Mouse (Mus musculus) CD4-positive, CD25-positive, alpha-beta regulatory T cell, adult 4 months (primary cell): ENCODE measurements around the gene Aplp1. TPM values are rescaled to one million over a fixed set of nuclear protein-coding genes. Genes with fewer than 3 reads are reported as not detected.
A peak's percentile ranks its signal among the peaks of the same experiment; 100 is the strongest.

Experiments used
- ATAC-seq: one replicate; pipeline ENCODE4 v1.8.0; 2017
- polyA plus RNA-seq, 2 experiments: library from polyadenylated mRNA; unstranded; fragments of 100-300 nt; shearing (Covaris generic); gene quantifications; one replicate each; pipeline ENCODE4 v1.2.1; 2017

The Aplp1 gene
- polyA plus RNA-seq, 2 experiments from 2014 or later, result 3.1 to 3.5 TPM

DNA sequence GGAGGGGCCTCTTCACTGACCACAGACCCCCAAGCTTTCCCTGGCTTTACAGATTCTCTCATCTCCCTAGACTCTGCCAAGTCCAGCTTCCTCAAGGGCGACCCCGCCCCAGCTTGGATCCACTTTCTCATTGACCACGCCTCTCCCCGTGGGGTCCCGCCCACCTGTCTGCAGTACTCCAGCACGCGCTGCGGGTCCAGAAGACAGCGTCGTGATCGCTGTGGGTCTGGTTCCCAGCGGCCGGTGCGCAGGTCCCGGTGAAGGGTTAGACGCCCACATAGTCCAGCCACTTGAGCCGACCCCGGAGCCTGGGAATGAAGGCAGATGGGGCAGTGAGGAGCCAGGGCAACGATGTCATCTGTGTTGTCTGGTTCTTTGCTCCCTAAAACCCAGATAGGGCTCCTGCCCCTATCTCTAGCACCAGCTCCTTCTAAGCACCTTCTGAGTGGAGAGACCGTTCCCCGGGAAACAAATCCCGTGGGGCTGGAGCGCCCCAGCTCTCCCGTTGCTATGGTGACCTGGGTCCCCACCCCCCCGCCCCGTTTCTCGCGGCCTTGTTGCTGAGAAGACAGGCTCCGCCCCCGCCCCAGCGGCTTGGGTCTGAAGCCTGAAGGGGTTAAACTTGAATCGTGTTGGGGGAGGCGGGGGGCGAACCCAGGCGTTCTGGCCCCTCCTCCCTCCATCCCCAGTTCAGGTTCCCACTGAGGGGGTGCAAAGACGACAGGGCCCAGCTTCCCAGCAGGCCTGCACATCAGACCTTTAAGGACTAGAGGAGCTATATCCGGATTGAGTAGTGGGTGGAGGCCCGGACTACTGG is 973 bp downstream of the Aplp1 start:
- ATAC-seq, result no peak

DNA sequence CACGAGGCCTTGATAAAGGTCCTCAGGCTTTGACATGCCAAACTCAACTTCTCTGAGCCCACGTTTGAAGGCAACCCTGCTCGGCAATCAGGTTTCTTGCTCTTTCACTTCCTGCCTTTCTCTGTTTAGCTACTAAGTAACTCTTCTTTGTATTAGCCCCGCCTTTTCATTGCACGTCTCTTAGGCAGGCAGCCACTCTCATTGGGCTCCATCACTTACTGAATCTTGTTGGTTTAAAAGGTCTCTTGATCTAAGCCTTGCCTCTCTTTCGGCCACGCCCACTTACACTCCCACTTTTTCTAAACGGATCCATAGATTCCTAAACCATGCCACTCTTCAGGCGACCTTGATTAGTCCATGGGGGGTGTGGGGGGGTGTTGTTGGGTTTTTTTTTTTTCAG is 1.6 kb downstream of the Aplp1 start:
- peak; percentile 69 for ATAC-seq

DNA sequence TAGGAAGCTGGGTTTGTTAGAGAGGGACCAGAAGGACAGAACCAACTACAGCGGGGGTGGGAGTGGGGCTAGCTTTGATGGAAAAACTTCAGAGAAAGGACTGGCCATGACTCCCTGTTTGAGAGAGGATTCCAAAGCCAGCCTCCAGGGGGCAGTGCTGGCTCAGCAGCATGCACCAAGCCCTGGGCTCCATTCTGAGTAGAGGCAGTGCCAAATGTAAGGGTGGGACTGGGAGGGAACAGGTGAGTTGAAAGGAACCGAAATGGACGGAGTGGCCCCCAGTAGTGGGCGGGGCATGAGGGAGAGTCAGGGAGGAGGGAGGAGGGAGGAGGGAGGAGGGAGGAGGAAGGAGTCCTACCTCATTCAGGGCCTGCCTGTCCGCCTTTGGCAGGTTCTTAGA is 4.6 kb downstream of the Aplp1 start:
- ATAC-seq, result peak; percentile 51

DNA sequence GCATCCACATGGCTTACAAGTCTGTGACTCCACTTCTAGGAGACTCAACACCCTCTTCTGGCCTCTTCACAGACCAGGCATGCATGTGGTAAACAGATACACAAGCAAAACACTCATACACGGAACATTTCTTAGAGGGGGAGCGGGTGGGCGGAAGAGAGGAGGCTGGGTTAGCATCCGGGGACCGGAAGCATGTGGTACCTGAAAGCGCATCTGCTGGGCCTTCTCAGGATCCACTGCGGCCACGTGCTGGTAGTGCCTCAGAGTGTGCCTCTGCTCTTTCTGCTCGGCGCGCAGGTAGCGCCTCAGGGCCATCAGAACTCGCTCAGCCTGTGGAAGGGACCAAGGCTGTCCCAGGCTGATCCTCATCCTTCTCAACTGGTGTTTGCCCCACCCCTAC is 5.6 kb downstream of the Aplp1 start:
- peak; percentile 50 for ATAC-seq

DNA sequence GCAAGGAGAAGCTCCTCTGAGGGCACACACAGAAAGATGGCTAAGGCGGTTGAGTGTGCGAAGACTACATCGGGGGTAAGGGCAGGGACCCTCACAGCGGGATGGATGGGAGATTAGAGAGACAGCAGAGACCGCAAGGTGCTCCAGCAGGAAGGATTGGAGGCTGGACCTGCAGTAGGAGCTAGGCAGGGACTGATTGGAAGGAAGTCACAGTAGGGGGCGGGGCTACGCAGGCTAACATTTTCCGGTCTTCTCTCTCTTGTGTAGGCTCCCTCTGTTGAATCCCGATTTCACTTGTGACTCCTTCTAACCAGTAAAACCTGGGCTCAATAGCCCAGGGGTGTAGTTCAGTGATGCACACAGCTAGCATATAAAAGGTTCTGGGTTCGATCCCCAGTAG is 8.5 kb downstream of the Aplp1 start:
- peak; percentile 43 for ATAC-seq

DNA sequence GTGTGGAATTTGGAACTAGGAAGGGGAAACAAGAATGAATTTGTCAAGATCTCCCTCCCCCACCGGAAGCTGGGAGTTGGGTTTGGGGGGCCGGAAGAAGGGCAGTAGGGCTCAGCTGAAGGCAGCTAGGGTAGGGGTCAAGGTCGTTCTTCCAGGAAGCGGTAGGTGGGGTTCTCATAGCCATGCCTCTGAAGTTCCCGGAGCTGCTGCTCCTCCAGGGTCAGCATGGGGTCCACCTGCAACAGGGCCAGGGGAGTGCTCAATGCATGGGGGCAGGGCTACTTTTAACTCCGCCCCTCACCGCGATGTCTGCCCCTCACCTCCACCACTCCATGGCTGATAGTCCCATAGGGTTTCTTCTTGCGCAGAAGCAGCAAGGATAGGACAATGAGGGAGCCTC is 10.2 kb downstream of the Aplp1 start:
- no peak for ATAC-seq

DNA sequence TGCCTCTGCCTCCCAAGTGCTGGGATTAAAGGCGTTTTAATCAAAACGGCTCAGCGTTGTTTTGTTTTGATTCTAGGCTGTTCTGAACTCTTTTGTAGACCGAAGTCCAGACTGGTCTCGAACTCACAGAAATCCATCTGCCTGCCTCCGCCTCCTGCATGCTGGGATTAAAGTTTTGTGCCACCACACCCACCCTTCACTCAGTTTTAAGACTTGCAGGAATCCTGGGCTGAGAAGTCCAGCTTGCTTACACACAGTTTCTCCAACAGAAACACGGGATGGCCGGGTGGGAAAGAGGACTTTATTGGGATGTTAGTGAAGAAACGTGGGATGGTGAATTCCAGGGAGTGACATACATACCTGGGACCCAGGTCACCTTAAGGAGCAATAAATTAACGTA is 10.6 kb downstream of the Aplp1 start:
- ATAC-seq, result no peak

DNA sequence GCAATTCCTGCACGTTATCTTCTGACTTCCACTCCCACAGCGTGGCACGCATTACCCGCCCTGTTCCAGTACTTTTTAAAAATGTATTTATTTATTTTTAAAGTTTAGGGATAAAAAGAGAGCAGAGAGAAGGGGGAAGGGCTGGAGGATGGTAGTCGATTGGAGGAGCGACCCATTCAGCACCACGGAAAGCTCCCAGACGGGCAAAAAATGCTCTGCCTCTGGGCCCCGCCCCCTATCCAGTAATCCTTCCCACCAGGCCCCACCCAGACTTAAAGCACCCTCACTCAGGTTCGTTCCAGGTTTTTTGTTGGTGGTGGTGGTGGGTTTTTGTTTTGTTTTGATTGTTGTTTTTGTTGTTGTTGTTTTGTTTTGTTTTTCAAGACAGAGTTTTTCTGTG is 11.1 kb downstream of the Aplp1 start:
- no peak for ATAC-seq

DNA sequence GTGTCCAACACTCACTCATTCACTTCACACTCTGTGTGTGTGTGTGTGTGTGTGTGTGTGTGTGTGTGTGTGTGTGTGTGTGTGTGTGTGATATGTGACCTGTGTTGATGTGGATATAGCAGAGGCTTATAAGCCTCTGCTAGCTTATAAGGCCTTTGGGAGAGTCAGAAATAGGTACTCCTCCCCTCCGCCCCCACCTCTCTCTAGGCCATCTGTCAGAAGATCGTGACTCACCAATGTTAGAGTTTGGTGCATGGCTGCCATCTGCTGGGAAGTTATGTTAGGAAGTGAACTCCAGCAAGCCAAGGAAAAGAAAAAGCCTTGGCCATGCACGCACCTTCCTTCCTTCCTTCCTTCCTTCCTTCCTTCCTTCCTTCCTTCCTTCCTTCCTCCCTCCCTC is 13.5 kb downstream of the Aplp1 start:
- ATAC-seq, result peak; percentile 83

DNA sequence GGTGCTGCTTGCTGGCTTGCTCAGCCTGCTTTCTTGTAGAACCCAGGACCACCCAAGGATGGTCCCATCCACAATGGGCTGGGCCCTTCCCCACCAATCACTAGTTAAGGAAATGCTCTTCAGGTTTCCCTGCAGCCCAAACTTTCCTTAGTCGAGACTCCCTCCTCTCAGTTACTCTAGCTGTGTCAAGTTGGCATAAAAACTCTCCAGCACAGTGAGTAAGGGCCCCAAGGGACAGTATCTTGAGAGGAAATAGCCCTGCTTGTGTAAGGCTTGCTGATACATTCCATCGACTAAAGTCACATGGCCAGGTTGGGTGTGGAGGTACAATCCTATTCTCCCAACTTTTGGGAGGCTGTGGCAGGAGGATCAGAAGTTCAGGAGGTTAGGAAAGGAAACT is 15.1 kb downstream of the Aplp1 start:
- ATAC-seq, result no peak

DNA sequence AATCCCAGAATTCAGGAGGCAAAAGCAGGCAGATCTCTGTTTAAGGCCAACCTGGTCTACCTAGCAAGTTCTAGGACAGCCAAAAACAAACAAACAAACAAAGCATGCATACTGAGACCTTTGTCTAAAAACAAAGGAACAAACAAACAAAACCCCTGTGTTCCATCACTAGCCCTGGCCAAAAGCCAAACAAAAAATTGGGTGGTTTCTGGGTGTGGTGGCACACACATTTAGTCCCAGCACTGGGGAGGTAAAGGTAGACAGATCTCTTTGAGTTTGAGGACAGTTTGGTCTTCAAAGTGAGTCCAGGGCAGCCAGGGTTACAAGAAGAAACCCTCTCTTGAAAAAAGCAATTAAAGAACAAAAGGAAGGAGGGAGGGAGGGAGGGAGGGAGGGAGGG is 16.0 kb downstream of the Aplp1 start:
- ATAC-seq, result no peak

DNA sequence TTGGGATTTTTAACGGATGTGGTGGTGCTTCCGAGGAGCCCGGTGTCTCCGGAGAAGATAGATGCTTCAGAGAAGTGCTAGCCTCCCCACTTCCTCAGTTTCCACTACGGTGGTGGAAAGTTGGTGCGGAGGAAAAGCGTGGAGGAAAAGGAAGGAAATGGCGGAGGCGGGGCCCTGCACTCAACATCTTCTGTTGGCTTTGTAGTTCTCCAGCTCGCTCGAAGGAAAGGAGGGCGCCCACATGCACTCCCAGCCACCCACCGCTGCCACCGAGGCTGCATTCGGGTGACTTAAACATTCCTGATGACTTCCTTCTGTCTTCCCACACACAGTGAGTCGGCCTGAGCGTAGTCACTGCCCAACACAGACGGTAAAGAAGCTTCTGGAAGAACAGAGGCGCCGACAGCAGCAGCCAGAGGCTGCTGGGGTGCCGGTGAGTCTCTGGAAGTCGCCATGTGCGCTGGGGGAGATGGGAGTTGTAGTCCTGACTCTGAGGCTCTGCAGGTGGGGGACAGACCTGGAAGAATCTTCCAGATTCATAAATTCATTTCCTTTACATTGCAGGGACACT is 22.2 kb downstream of the Aplp1 start:
- peak; percentile 20 for ATAC-seq

DNA sequence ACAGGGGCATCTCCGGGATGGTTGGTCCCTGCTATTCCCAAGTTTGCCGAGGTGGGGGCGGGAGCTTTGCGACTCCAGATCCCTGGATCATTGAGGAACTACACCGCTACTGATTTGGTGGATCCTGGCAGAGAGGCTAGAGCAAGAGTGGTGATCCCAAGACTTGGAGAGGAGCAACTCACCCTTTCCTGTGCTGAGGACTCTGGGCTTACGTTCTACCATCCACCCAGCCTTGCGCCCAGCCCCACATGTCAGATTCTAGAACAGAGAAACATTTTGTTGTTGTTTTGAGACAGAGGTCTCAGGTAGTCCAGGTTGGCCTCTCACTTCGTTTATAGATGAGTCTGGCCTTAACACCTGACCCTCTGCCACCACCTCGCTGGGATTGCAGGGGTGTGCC is 22.8 kb downstream of the Aplp1 start:
- ATAC-seq, result peak; percentile 9

DNA sequence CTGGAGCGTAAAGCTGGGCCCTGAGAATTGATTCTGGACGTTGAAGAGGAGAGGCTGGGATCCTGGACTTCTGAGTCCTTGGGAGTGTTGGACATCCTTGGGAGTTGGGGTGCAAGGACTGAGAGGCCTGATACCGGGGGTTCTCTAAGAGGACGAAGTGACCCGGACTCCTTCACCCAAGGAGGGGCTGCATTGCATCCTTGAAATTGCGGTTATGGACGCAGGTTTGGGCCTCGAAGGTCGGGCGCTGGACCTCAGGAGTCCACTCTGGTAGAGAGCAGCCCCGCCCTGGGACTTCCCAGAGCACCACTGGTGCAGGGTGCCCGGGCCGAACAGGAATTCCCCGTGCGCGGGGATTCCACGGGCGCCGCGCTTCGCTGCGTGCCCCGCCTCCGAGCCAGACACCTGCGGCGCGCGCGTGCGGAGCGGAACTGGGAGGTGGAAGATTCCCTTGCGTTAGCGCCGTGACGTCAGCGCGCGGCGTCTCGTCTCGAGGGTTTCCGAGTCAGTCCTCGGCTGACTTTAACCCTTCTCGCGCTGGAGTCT is 23.4 kb downstream of the Aplp1 start:
- peak; percentile 71 for ATAC-seq

DNA sequence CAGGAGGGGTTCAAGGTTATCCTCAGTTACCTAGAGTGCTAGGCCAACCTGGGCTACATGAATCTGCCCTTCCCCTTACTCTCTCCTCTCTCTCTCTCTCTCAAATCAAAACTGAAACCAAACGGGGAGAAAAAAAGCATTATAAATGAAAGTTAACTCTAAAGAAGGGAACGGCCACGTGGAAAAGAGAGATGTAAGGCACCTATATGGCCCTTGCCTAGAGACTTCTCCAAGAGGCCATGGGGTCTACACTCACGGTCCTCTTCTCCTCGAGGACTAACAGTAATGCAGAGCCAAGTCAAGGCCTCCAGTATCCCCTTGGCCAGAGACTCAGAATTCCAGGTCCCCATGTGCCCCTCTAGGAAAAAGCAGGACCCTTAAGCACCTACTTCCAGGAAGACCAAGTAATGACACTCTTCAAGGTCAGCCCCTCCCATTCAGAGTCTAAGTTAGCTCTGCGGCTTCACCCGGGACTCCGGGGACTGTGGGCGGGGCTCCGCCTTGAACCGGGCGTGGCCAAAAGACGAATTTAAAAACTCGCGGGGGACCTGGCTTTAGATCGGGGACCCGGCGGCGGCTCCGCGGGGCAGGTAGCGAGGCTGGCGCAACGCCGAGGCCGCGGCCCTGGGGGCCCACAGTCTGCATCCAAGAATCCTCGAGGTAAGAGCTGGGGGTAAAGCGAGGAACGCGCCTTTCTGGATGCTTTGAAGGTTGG is 24.0 kb downstream of the Aplp1 start, which contains the start of gene Nfkbid:
TSS of gene Nfkbid (plus strand) at position 558 of the 715 bp plus-strand sequence.
- peak; percentile 50 for ATAC-seq

DNA sequence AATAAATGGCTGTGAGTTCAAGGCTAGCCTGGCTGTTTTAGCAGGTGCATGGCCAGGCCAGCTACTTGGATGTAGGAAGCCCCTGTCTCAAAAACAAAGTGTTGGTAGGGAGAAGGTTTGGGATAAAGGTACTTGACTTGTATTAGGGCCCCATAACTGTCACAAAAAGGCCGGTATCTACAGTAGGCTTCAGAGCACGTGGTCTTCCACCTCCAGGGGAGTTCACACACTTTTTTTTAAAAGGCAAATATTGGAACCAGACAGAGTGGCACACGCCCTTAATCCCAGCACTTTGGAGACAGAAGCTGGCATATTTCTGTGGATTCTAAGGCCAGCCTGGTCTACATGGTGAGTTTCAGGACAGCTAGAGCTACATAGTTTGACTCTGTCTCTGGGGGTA is 24.7 kb downstream of the Aplp1 start:
- ATAC-seq, result no peak

DNA sequence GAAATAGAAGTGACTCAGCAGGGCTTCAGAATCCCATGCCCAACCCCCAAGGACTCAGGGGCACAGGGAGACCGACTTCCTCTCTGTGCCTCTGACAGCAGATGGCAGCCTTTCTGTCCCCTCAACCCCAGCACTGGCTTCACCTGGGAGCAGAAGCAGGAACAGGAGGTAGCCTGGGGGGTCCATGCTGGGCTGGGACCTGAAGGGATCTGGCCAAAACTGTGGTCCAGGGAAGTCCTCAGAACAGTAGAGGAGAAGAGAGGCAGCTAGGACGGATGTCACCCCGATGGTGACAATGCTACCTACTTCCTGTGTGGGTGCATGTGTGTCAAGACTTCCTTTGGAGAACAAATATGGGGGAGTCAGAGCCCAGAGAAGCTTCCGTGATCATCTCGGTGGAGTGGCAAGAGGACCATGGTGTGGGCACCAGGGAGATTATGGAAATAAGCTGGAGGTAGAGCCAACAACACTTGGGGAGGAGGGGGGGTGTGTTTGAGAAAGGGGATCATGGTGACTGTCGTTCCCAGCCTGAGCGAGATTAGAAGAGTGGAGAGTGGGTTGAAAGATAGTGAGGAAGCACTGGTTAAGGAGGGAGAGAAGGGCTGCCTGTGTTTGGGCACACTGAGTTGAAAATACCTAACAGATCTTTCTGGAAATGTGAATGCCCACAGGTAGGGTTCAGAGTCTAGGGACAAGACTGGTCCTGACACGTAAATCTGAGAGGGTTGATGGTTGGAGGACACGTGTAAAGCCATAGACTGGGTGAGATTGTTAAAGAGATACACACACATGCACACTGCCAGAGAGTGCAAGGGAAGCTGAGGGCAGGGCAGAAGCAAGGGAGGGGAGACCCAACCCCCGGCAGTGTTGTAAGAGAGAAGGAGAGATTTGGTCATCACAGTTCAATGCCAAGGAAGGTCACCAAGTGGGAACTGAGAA is 25.5 kb downstream of the Aplp1 start, which contains the start of gene Hcst:
TSS of gene Hcst (minus strand) at position 294 of the 939 bp plus-strand sequence.
- peak; percentile 44 for ATAC-seq

DNA sequence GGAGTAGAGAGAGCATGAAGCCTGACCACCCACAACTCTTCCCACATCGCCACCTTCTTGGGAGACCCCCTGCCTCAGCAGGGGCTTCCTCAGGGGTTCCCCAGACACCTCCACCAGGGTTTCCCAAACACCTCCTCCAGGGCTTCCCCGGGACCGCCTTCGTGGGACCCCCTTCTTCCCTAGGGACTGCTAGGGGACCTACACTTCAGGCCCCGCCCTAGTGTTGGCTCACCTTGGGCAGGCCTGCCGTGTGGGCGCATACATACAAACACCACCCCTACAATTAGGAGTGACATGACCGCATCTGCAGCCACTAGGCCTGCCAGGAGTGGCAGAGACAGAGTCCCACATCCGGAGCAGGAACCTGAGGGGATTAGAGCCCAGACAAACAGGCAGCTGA is 27.5 kb downstream of the Aplp1 start:
- peak; percentile 13 for ATAC-seq

DNA sequence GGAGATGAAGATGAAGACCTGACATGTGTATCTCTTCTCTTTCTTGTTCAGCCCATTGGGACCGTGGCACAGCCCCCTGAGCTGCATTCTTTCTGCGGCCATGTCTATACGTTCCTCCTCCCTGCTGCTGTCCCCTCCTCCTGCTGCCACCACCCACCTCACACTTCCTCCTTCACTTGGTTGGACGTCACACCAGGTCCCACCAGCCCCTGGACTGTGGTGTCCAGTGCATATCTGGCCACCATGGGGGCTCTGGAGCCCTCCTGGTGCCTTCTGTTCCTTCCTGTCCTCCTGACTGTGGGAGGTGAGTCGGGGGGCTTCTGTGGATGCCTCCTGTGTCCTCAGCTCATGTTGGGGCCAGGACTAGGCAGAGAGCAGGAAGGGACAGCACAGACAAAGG is 31.7 kb downstream of the Aplp1 start, which contains the start of gene Tyrobp:
TSS of gene Tyrobp (plus strand) at position 165 of the 400 bp plus-strand sequence.
- no peak for ATAC-seq

DNA sequence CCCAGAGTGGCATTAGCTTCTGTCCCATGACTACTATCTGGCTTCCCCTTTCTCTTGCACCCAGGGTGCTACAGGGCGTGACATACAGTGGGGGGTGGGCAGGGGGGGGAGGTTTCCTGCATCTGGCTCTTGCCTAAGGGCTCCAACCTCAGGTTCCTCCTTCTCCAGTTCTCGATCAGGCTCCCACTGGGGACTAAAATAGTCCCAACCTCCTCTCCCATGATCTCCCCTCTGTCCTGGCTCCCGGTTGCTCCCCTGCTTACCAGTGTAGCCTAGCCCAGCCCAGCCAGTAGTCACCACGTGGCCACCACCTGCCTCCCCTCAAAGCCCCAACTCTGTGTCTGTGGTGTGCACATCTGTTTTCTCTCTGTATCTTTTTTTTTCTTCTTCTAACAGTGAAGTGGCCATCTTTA is 32.6 kb downstream of the Aplp1 start:
- no peak for ATAC-seq

DNA sequence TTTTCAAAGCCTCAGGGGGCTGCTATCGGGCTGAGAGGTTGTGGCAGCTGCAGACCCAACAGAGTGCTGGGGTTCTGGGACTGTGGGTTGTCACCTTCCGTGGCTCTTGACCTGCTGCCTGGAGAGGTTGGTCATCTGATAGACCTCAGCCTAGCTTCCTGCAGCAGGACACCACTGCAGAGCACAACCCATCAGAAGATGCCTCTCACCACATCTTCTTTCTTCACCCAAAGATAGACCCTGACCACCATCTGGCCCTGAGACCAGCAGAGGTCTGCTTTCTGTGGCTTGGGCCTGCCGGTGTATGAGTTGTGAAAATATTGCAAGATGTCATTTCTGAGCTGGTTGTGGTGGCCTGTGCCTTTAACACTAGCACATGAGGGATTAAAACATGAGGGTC is 34.3 kb downstream of the Aplp1 start:
- no peak for ATAC-seq

DNA sequence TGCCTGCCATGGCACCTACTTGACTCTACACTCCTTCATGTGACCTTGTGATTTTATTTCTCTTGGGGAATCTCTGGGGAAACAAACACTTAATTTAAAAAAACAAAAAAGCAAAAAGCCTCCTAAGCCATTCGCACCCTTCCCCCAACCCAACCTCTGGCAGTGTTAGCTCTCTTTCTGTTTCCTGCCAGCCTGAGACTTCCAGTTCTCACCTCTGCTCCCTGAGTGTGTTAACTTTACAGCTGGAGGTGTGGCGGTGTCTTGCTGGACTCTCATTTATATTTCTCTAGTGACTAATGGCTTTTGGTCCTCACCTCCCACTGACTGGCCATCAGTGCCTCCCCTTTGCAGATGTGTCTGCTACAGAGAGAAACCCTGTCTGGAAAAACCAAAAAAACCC is 35.5 kb downstream of the Aplp1 start:
- no peak for ATAC-seq
